Mouse (Mus musculus) urinary bladder, postnatal 4 days (tissue): Measurements from ENCODE around the gene Tmem206.

Experiments
- DNase-seq, 2 experiments: peaks; one replicate each; pipeline ENCODE4 v3.0.0; 2021 to 2022; ENCODE audit warnings: low spot score in 2 of 2

Gene Tmem206

GRCm38 (mm10) chr1:191307766-191308455, 17.8 kb upstream of the Tmem206 start:
- DNase-seq, result no peak

- no peak for DNase-seq
These were observed 14.3 kb upstream of the Tmem206 start for GRCm38 (mm10) chr1:191311296-191311898.

- DNase-seq, result peak; percentile 73 to 85
These were observed 13.2 kb upstream of the Tmem206 start for GRCm38 (mm10) chr1:191312513-191312941.

- no peak for DNase-seq
These were observed 12.6 kb upstream of the Tmem206 start for GRCm38 (mm10) chr1:191313158-191313557.

- DNase-seq, result no peak
These were observed 11.8 kb upstream of the Tmem206 start for GRCm38 (mm10) chr1:191313926-191314325.

GRCm38 (mm10) chr1:191316818-191317217, 8.9 kb upstream of the Tmem206 start:
- no peak for DNase-seq

GRCm38 (mm10) chr1:191317591-191318196, 8.0 kb upstream of the Tmem206 start, which contains the start of gene Nenf:
TSS of gene Nenf (minus strand) at chr1:191318194.
- peak; percentile 72 to 75 for DNase-seq

- DNase-seq, result peak in 1 of 2 experiments; percentile 55
These were observed 7.0 kb upstream of the Tmem206 start for GRCm38 (mm10) chr1:191318686-191319085.

GRCm38 (mm10) chr1:191323381-191323780, 2.3 kb upstream of the Tmem206 start:
- no peak for DNase-seq

- no peak for DNase-seq
These were observed 750 bp upstream of the Tmem206 start for GRCm38 (mm10) chr1:191324733-191325590.

- DNase-seq, result no peak
These were observed 646 bp downstream of the Tmem206 start for GRCm38 (mm10) chr1:191326233-191326882.

GRCm38 (mm10) chr1:191327258-191327657, 1.5 kb downstream of the Tmem206 start:
- DNase-seq, result no peak

- peak in 1 of 2 experiments; percentile 55 for DNase-seq
These were observed 2.3 kb downstream of the Tmem206 start for GRCm38 (mm10) chr1:191328019-191328441.

- no peak for DNase-seq
These were observed 4.6 kb downstream of the Tmem206 start for GRCm38 (mm10) chr1:191330356-191330755.

- no peak for DNase-seq
These were observed 8.8 kb downstream of the Tmem206 start for GRCm38 (mm10) chr1:191334500-191334899.

GRCm38 (mm10) chr1:191339876-191340275, 14.2 kb downstream of the Tmem206 start:
- no peak for DNase-seq

GRCm38 (mm10) chr1:191340530-191340929, 14.8 kb downstream of the Tmem206 start:
- DNase-seq, result no peak

- no peak for DNase-seq
These were observed 21.9 kb downstream of the Tmem206 start for GRCm38 (mm10) chr1:191347602-191348001.

- no peak for DNase-seq
These were observed 22.9 kb downstream of the Tmem206 start for GRCm38 (mm10) chr1:191348592-191348991.

GRCm38 (mm10) chr1:191348996-191349395, 23.3 kb downstream of the Tmem206 start:
- DNase-seq, result no peak

- DNase-seq, result no peak
These were observed 23.9 kb downstream of the Tmem206 start for GRCm38 (mm10) chr1:191349486-191350037.
